Mouse (Mus musculus): Measurements from ENCODE around the gene Rala. TPM values are rescaled to one million over a fixed set of nuclear protein-coding genes. Genes with fewer than 3 reads are reported as not detected.
"Not testable (repeated sequence)": the region's sequence is repeated elsewhere in the genome, so short reads cannot be mapped to it uniquely, and the experiment has no call there.

The Rala gene
- total and polyA plus RNA-seq, 3 experiments: 21.4 to 42.6 (median 33.0) TPM

DNA sequence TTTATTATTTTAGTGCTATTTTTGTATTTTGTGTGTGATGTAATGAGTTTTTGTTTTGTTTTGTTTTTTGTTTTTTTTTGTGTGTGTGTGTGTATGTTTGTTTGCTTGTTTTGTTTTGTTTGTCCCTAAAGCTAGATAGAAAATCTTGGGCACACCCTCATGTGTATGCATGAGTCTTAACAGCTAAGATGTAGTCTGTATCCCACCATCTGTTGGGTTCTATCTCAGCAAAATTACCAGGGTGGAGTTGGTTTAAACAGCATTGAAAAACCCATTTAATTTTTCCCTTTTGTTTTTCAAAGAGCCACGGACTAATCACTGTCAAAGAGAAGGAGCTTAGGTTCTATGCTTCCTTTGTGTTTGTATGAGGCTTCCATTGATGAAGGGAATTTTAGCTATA is 10.2 kb upstream of the Rala start:
- Histone ChIP-seq H3K36me3 (ENCODE audit: control insufficient read depth, insufficient read depth, low read length) (no peaks in the 10 kb centered on the region), H3K79me2 (replicated peaks; ENCODE audit: control insufficient read depth, insufficient read depth, low read length) (no peaks in the 10 kb centered on the region), H3K4me3 (no peak overlapping the region), H3K27me3 (ENCODE audit: control insufficient read depth, insufficient read depth, low read length) (no peaks in the 10 kb centered on the region), H3K9ac (ENCODE audit: low read depth, low read length) (no peak overlapping the region), H3K4me1 (ENCODE audit: control insufficient read depth, insufficient read depth, low read length) (no peaks in the 10 kb centered on the region), H3K27ac (no peak overlapping the region)
- TF ChIP-seq CTCF (IDR thresholded peaks at IDR 0.05): no peak
- no peak for TF ChIP-seq POLR2A (IDR thresholded peaks at IDR 0.05; ENCODE audit: insufficient read depth, low read depth, low read length)
- no peak for TF ChIP-seq EP300 (IDR thresholded peaks at IDR 0.05; ENCODE audit: insufficient read depth, low read depth, low read length)
- WGBS: 43% methylated on average over 1 of the region's 1 CpGs
- intact Hi-C loops (cut with DNase I): no loop called here
- no peak for DNase-seq

GRCm38 (mm10) chr13:17950581-17950980 is 6.5 kb upstream of the Rala start:
- DNase-seq: not testable (repeated sequence)

DNA sequence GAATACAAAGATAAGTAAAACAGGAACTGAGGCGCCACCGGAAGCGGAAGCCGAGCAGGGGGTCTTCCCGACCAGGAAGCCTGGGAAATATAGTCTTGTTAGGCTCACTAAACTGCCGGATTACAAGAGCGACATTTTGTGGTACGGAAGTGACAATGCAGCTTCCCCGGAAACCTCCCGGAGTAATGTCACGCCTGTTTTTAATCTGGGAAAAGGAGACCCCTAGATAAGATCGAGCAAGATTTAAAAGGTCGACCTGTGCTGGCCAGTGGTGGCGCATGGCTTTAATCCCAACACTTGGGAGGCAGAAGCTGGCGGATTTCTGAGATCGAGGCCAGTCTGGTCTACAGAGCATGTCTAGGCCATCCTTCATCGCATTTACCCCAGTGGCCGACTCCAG is 5.5 kb upstream of the Rala start:
- WGBS: 60% methylated on average over 18 of the region's 18 CpGs
- no peak for DNase-seq
- H3K9ac ChIP-seq (ENCODE audit: low read depth, low read length): no peak overlapping the region
- H3K4me1 ChIP-seq (ENCODE audit: control insufficient read depth, insufficient read depth, low read length): no peaks in the 10 kb centered on the region
- TF ChIP-seq CTCF (IDR thresholded peaks at IDR 0.05) (no peak), POLR2A (IDR thresholded peaks at IDR 0.05; ENCODE audit: insufficient read depth, low read depth, low read length) (no peak), EP300 (IDR thresholded peaks at IDR 0.05; ENCODE audit: insufficient read depth, low read depth, low read length) (no peak)
- no peak overlapping the region for H3K4me3 ChIP-seq
- no peaks in the 10 kb centered on the region for H3K79me2 ChIP-seq (replicated peaks; ENCODE audit: control insufficient read depth, insufficient read depth, low read length)
- no peaks in the 10 kb centered on the region for H3K27me3 ChIP-seq (ENCODE audit: control insufficient read depth, insufficient read depth, low read length)
- intact Hi-C loops (cut with DNase I): no loop called here
- no peak overlapping the region for H3K27ac ChIP-seq
- peaks cover 4% of the 10 kb centered on the region; the same call in 1 of the 2 replicates for H3K36me3 ChIP-seq (ENCODE audit: control insufficient read depth, insufficient read depth, low read length)

More at GRCm38 (mm10) chr13:17950581-17950980, 6.5 kb upstream of the Rala start:
- H3K4me3 ChIP-seq; H3K36me3 ChIP-seq (ENCODE audit: control insufficient read depth, insufficient read depth, low read length); H3K79me2 ChIP-seq (replicated peaks; ENCODE audit: control insufficient read depth, insufficient read depth, low read length); H3K27ac ChIP-seq; H3K27me3 ChIP-seq (ENCODE audit: control insufficient read depth, insufficient read depth, low read length); intact Hi-C loops (cut with DNase I); H3K9ac ChIP-seq (ENCODE audit: low read depth, low read length); H3K4me1 ChIP-seq (ENCODE audit: control insufficient read depth, insufficient read depth, low read length): not testable (repeated sequence)
- 81% methylated on average over 8 of the region's 8 CpGs for WGBS

- Histone ChIP-seq H3K4me3 (peak overlapping the region; percentile 91), H3K27me3 (ENCODE audit: control insufficient read depth, insufficient read depth, low read length) (no peaks in the 10 kb centered on the region), H3K27ac (peak overlapping the region; percentile 86), H3K79me2 (replicated peaks; ENCODE audit: control insufficient read depth, insufficient read depth, low read length) (peaks cover 1% of the 10 kb centered on the region), H3K9ac (ENCODE audit: low read depth, low read length) (peak overlapping the region; percentile 86), H3K36me3 (ENCODE audit: control insufficient read depth, insufficient read depth, low read length) (peaks cover 7% of the 10 kb centered on the region; the same call in 1 of the 2 replicates), H3K4me1 (ENCODE audit: control insufficient read depth, insufficient read depth, low read length) (peaks cover 2% of the 10 kb centered on the region; the same call in 1 of the 2 replicates)
- under 1% methylated on average over 70 of the region's 70 CpGs for WGBS
- TF ChIP-seq CTCF (IDR thresholded peaks at IDR 0.05): no peak
- TF ChIP-seq EP300 (IDR thresholded peaks at IDR 0.05; ENCODE audit: insufficient read depth, low read depth, low read length): no peak
- no peak for TF ChIP-seq POLR2A (IDR thresholded peaks at IDR 0.05; ENCODE audit: insufficient read depth, low read depth, low read length)
- DNase-seq: no peak
- intact Hi-C loops (cut with DNase I): loop anchor here (1.0 to 2.0 kb wide), 3 partner anchors 49 to 248 kb away; partner anchors contain the start of genes Cdk13, Mplkip, Sugct and Yae1d1
Observed at GRCm38 (mm10) chr13:17943306-17944077, 547 bp downstream of the Rala start.

- H3K79me2 ChIP-seq (replicated peaks; ENCODE audit: control insufficient read depth, insufficient read depth, low read length): peaks cover 1% of the 10 kb centered on the region
- H3K27me3 ChIP-seq (ENCODE audit: control insufficient read depth, insufficient read depth, low read length): no peaks in the 10 kb centered on the region
- no peak overlapping the region for H3K9ac ChIP-seq (ENCODE audit: low read depth, low read length)
- H3K4me1 ChIP-seq (ENCODE audit: control insufficient read depth, insufficient read depth, low read length): peaks cover 2% of the 10 kb centered on the region; the same call in 1 of the 2 replicates
- no peak for DNase-seq
- H3K4me3 ChIP-seq: no peak overlapping the region
- H3K36me3 ChIP-seq (ENCODE audit: control insufficient read depth, insufficient read depth, low read length): peaks cover 7% of the 10 kb centered on the region; the same call in 1 of the 2 replicates
- intact Hi-C loops (cut with DNase I): no loop called here
- TF ChIP-seq POLR2A (IDR thresholded peaks at IDR 0.05; ENCODE audit: insufficient read depth, low read depth, low read length): no peak
- no peak for TF ChIP-seq CTCF (IDR thresholded peaks at IDR 0.05)
- TF ChIP-seq EP300 (IDR thresholded peaks at IDR 0.05; ENCODE audit: insufficient read depth, low read depth, low read length): no peak
- no peak overlapping the region for H3K27ac ChIP-seq
- WGBS: 62% methylated on average over 6 of the region's 6 CpGs
Observed at GRCm38 (mm10) chr13:17942338-17942737, 1.7 kb downstream of the Rala start.

DNA sequence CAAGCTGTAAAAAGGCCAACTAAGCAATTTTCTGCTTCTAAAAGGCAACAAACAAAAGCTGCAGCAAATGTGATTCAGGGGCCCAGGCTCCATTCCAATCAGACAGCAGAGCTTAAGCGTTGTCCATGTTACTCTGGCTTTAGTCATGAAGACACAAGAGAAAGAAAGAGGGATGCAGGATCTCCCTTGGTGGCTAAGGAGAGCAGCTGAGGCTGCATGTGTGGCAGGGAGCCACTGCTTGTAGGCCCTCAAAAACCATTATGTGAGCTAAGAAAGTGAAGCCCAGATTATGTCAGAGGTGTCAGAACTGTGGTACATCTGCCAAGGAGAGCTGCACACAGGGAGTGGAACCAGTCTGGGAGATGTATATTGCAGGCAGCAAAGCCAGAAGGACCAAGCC is 36.7 kb downstream of the Rala start:
- peaks cover 1% of the 10 kb centered on the region; the same call in 1 of the 2 replicates for H3K79me2 ChIP-seq (replicated peaks; ENCODE audit: control insufficient read depth, insufficient read depth, low read length)
- H3K4me1 ChIP-seq (ENCODE audit: control insufficient read depth, insufficient read depth, low read length): no peaks in the 10 kb centered on the region; the same call in 1 of the 2 replicates
- no peaks in the 10 kb centered on the region for H3K36me3 ChIP-seq (ENCODE audit: control insufficient read depth, insufficient read depth, low read length)
- no peak overlapping the region for H3K27ac ChIP-seq
- no peak overlapping the region for H3K9ac ChIP-seq (ENCODE audit: low read depth, low read length)
- WGBS: 77% methylated on average over 1 of the region's 1 CpGs
- intact Hi-C loops (cut with DNase I): no loop called here
- no peaks in the 10 kb centered on the region for H3K27me3 ChIP-seq (ENCODE audit: control insufficient read depth, insufficient read depth, low read length)
- no peak for TF ChIP-seq EP300 (IDR thresholded peaks at IDR 0.05; ENCODE audit: insufficient read depth, low read depth, low read length)
- TF ChIP-seq CTCF (IDR thresholded peaks at IDR 0.05): no peak
- TF ChIP-seq POLR2A (IDR thresholded peaks at IDR 0.05; ENCODE audit: insufficient read depth, low read depth, low read length): no peak
- H3K4me3 ChIP-seq: no peak overlapping the region
- no peak for DNase-seq
